Mouse (Mus musculus) midbrain, embryonic 10.5 days (tissue): ENCODE measurements around the gene Dnajc1. TPM values are rescaled to one million over a fixed set of nuclear protein-coding genes. Genes with fewer than 3 reads are reported as not detected.

ENCODE experiments used
- DNase-seq: peaks from one replicate; pipeline ENCODE4 v3.0.0-alpha.2; 2017; ENCODE audit warnings: low spot score
- H3K27ac ChIP-seq: fragments of 300-500 bp; sonication (generic); replicated peaks from 2 replicates; pipeline ENCODE4 v1.5.1; 2016; ENCODE audit warnings: mild to moderate bottlenecking
- H3K27me3 ChIP-seq: fragments of 300-500 bp; sonication (generic); 2 replicates; pipeline ENCODE4 v1.6.1; 2016; ENCODE audit warnings: low read depth, mild to moderate bottlenecking; ENCODE audit not compliant: poor library complexity, severe bottlenecking
- H3K36me3 ChIP-seq: fragments of 300-500 bp; sonication (generic); 2 replicates; pipeline ENCODE4 v1.6.1; 2016; ENCODE audit warnings: mild to moderate bottlenecking, moderate library complexity
- H3K4me1 ChIP-seq: fragments of 300-500 bp; sonication (generic); 2 replicates; pipeline ENCODE4 v1.6.1; 2016
- H3K4me3 ChIP-seq: fragments of 300-500 bp; sonication (generic); 2 replicates; pipeline ENCODE4 v1.5.1; 2016; ENCODE audit warnings: mild to moderate bottlenecking, moderate library complexity
- H3K9me3 ChIP-seq: fragments of 300-500 bp; sonication (generic); replicated peaks from 2 replicates; pipeline ENCODE4 v1.6.1; 2016; ENCODE audit warnings: mild to moderate bottlenecking
- WGBS: fragments of 180-500 bp; shearing (Covaris S2); methylation state at CpG from one replicate; pipeline ENCODE4 v1.1.7; 2016; 5-methylcytosine and 5-hydroxymethylcytosine counted together
- polyA plus RNA-seq: library from polyadenylated mRNA; unstranded; fragments of >200 nt; fragmentation: Nextera tagmentation; extraction: Ambion mirVana; gene quantifications from 2 replicates; pipeline ENCODE4 v1.2.1, GENCODE M21; 2016

Dnajc1 gene
- polyA plus RNA-seq, 1 experiment from 2014 or later: 25.8 TPM

DNA sequence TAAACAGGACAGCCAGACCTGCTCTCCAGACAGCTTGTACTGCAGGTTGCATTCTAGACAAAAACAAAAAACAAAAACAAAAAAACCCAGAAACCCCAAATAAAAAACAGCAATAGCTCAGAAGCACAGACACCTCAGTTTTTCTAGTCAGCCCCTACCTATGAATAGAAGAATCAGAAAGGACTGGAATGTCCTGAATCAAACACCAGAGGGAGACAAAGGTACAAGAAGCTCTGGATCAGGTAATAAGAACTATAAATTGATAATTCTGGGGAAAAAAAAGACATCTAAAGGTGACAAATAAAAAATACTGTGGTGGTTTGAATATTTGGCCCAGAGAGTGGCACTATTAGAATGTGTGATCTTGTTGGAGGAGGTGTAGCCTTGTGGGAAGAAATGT lies 37.3 kb downstream of the Dnajc1 start:
- no peaks in the 10 kb centered on the region for H3K36me3 ChIP-seq
- H3K27ac ChIP-seq: no peak overlapping the region
- H3K4me3 ChIP-seq: no peak overlapping the region
- peaks cover 15% of the 10 kb centered on the region; the same call in 1 of the 2 replicates for H3K9me3 ChIP-seq
- DNase-seq: no peak
- no peaks in the 10 kb centered on the region for H3K27me3 ChIP-seq
- H3K4me1 ChIP-seq: no peaks in the 10 kb centered on the region

- WGBS: 90% methylated on average over 2 of the region's 2 CpGs
- no peak for DNase-seq
- H3K4me3 ChIP-seq: no peak overlapping the region
- H3K4me1 ChIP-seq: no peaks in the 10 kb centered on the region
- H3K9me3 ChIP-seq: peaks cover 15% of the 10 kb centered on the region; the same call in 1 of the 2 replicates
- H3K36me3 ChIP-seq: no peaks in the 10 kb centered on the region
- no peak overlapping the region for H3K27ac ChIP-seq
- no peaks in the 10 kb centered on the region for H3K27me3 ChIP-seq
Measured at GRCm38 (mm10) chr2:18352620-18353019, 40.0 kb downstream of the Dnajc1 start.

DNA sequence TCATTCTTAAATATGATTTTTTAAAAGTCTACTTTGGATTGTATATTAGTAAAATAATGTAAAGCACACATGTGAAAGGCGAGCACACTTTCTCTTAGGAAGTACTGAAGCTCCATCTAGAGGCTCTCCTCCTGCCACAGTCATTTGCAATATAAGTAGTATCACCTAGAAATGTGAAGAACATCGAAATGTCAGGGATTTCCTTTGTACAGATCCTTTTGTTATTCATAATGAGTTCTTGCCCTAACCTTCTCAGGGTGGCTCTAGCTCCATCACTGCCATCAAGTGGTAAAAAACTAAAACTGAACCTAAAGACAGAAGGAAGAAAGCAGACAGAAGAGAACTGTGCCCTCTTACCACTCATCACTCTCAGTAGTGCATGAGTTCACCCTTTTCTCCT lies 49.2 kb downstream of the Dnajc1 start:
- H3K9me3 ChIP-seq: no peaks in the 10 kb centered on the region
- no peaks in the 10 kb centered on the region for H3K4me1 ChIP-seq
- DNase-seq: no peak
- no peak overlapping the region for H3K27ac ChIP-seq
- 60% methylated on average over 2 of the region's 2 CpGs for WGBS
- peaks cover 5% of the 10 kb centered on the region; the same call in 1 of the 2 replicates for H3K36me3 ChIP-seq
- no peak overlapping the region for H3K4me3 ChIP-seq
- no peaks in the 10 kb centered on the region for H3K27me3 ChIP-seq

DNA sequence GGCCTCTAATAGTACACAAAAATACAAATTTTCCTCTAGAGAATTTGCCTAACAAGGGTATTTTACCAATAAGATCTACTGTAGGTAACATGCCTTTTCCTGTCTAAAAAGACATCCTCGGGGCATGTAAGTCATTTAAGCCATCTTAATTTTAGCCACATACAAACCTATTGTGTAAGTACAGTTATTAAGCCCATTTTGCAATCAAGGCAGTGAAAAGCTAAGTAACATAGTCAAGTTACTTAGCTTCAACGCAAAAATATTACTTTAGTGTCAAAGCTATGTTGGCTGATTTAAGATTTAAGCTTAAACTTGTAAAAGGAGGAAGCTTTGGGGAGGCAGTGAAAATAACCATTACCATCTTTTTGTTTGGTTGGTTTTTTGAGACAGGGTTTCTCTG lies 74.0 kb downstream of the Dnajc1 start:
- WGBS: 89% methylated on average over 2 of the region's 2 CpGs
- no peak overlapping the region for H3K27ac ChIP-seq
- H3K4me1 ChIP-seq: peaks cover 9% of the 10 kb centered on the region
- H3K36me3 ChIP-seq: peaks cover 13% of the 10 kb centered on the region; the same call in 1 of the 2 replicates
- peaks cover 9% of the 10 kb centered on the region for H3K9me3 ChIP-seq
- no peak for DNase-seq
- no peak overlapping the region for H3K4me3 ChIP-seq
- no peaks in the 10 kb centered on the region for H3K27me3 ChIP-seq

DNA sequence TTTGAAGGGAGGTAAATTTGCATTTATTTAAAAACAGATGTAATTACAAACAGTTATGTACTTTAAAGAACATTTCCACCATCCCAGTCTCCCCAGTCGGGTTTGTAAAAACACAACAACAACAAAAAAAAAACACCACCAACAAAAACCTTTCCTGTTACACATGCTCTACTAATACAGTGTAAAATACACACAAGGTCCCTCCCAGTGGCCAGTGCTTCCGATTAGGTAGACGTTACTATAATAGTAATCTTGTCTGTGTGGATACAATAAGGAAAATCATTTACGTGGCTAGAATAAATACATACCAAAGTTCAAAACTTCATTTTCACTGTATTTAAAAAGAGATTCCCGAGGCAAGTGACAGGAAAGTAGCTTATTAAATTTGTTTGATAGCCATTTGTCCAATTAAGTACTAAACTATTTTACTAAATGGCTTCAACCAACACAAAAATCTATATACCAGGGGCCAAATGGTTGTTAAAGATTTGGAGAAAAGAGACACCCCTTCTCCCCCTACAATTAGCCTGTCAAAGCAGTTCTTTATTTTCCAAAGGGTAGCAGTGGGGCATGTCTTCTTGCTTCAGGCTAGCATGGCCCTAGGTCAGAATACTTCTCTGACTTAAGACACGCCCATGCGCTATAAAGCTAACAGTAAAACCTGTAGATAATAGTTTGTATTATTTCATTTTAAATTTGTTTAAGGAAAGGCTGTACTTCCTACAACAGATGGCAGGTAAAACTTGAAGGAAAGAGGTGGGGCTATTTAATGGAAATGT lies 74.9 kb downstream of the Dnajc1 start:
- peaks cover 15% of the 10 kb centered on the region for H3K4me1 ChIP-seq
- no peaks in the 10 kb centered on the region for H3K27me3 ChIP-seq
- WGBS: 80% methylated on average over 7 of the region's 7 CpGs
- peaks cover 12% of the 10 kb centered on the region; the same call in 1 of the 2 replicates for H3K36me3 ChIP-seq
- peaks cover 9% of the 10 kb centered on the region for H3K9me3 ChIP-seq
- DNase-seq: no peak
- no peak overlapping the region for H3K4me3 ChIP-seq
- no peak overlapping the region for H3K27ac ChIP-seq

- Histone ChIP-seq H3K27me3 (no peaks in the 10 kb centered on the region), H3K4me3 (no peak overlapping the region), H3K27ac (no peak overlapping the region), H3K36me3 (peaks cover 8% of the 10 kb centered on the region; the same call in 1 of the 2 replicates), H3K4me1 (peaks cover 15% of the 10 kb centered on the region), H3K9me3 (peaks cover 7% of the 10 kb centered on the region)
- WGBS: 63% methylated on average over 2 of the region's 2 CpGs
- no peak for DNase-seq
Measured at GRCm38 (mm10) chr2:18316909-18317308, 75.7 kb downstream of the Dnajc1 start.

DNA sequence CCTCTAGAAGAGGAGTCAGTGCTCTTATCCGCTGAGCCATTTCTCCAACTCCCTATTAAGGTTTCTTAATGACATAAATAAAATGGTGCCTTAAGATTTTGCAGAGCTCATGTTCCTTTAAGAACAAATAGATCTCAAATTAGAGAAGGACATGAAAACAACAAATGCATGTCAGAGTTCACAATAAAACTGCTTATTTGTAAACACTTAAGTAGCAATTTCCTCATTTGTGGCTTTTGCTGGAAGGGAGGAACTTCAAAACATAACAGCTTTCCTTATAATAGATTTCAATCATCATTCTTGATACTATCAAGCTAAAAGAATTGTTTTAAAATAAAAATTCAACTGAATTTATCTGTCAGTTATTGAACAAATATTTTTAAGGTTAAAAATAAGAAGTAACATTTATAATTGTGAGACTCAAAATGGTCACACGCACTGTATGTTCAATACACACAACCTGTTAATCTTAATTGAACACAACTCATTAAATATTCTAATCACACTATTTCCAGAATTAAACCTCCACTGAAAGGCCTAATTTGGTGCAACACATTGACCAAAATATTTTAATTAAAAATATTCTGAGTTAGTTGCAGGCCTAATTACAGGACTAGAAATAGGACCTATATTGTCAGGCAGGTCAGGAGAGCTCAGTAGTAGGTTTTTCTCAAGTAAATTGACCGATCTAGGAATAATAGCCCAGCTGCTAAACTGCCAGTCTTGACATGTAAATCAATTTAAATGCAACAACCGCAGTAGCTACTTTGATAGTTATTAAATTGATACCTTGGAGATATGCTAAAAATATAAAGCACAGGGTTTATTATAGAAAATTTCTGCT lies 82.1 kb downstream of the Dnajc1 start:
- Histone ChIP-seq H3K4me3 (no peak overlapping the region), H3K36me3 (no peaks in the 10 kb centered on the region), H3K4me1 (peaks cover 9% of the 10 kb centered on the region; the same call in 1 of the 2 replicates), H3K27me3 (no peaks in the 10 kb centered on the region), H3K27ac (no peak overlapping the region), H3K9me3 (no peaks in the 10 kb centered on the region)
- 89% methylated on average over 4 of the region's 4 CpGs for WGBS
- DNase-seq: no peak

DNA sequence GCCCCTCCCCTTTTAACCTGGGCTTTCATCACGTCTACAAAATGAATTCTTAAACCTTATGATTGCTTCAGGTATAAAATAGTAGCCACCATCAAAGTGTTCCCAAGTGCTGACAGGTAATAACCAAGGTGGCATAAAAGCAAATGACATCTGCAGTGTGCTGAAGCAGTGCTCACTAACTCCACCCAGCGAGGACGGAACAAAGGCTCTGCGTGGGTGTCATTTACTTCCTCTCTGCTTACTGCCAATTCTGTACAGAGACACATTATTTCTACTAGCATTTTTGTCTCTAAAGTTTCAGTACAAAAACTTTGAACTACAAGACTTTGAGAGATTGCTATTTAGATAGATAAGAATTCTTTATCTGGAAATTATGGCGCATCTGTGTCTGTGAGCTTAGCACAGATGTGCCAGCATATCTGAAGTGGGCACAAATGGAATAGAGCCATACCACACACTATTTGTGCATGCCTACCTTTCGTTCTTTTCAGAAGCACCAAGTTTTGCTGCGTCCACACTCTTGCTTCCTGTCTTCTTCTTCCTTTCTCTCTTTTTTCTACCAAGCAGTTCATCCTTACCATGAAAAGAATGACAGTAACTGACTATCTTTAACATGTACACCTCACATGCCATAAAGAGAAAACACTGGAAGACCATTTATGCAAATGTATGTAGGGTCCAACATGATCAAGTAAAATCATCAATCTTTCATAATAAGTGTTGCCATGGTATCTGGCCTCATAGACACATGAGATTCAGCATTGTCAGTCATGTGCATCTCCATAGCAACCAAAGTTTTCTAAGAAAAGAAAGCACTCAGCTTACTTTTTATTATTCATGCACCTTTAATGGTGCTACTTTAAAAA lies 85.0 kb downstream of the Dnajc1 start:
- DNase-seq: no peak
- Histone ChIP-seq H3K36me3 (no peaks in the 10 kb centered on the region), H3K27me3 (no peaks in the 10 kb centered on the region), H3K4me3 (no peak overlapping the region), H3K4me1 (no peaks in the 10 kb centered on the region), H3K9me3 (no peaks in the 10 kb centered on the region), H3K27ac (no peak overlapping the region)
- 88% methylated on average over 7 of the region's 7 CpGs for WGBS

GRCm38 (mm10) chr2:18300949-18301348 lies 91.7 kb downstream of the Dnajc1 start:
- Histone ChIP-seq H3K27me3 (no peaks in the 10 kb centered on the region), H3K9me3 (no peaks in the 10 kb centered on the region), H3K4me3 (no peak overlapping the region), H3K27ac (no peak overlapping the region), H3K4me1 (peaks cover 3% of the 10 kb centered on the region; the same call in 1 of the 2 replicates), H3K36me3 (peaks cover 15% of the 10 kb centered on the region)
- DNase-seq: no peak
- 77% methylated on average over 3 of the region's 3 CpGs for WGBS

DNA sequence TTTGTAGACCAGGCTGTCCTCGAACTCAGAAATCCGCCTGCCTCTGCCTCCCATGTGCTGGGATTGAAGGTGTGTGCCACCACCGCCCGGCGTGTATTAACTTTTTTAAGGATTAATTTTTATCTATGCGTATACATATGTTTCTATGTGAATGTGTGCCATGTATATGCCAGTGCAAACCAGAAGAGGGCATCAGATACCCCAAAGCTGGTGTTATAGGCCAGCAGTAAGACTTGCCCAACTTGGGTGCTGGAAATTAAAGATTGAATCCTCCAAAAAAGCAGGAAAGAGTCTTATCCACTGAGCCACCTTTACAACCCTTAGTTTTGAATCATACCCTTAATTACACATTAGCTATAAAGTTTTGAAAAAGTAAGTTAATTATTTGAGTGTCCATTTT lies 107.5 kb downstream of the Dnajc1 start:
- Histone ChIP-seq H3K9me3 (peaks cover 4% of the 10 kb centered on the region; the same call in 1 of the 2 replicates), H3K27me3 (no peaks in the 10 kb centered on the region), H3K27ac (no peak overlapping the region), H3K4me3 (no peak overlapping the region), H3K36me3 (peaks cover 14% of the 10 kb centered on the region), H3K4me1 (no peaks in the 10 kb centered on the region)
- 95% methylated on average over 6 of the region's 6 CpGs for WGBS
- no peak for DNase-seq

- H3K4me1 ChIP-seq: no peaks in the 10 kb centered on the region
- 85% methylated on average over 1 of the region's 1 CpGs for WGBS
- H3K4me3 ChIP-seq: no peak overlapping the region
- no peaks in the 10 kb centered on the region for H3K36me3 ChIP-seq
- no peaks in the 10 kb centered on the region for H3K9me3 ChIP-seq
- DNase-seq: no peak
- H3K27ac ChIP-seq: no peak overlapping the region
- H3K27me3 ChIP-seq: no peaks in the 10 kb centered on the region
Measured at GRCm38 (mm10) chr2:18265736-18266135, 126.9 kb downstream of the Dnajc1 start.

- no peak for DNase-seq
- Histone ChIP-seq H3K36me3 (no peaks in the 10 kb centered on the region), H3K9me3 (no peaks in the 10 kb centered on the region)
Measured at GRCm38 (mm10) chr2:18264579-18264978, 128.1 kb downstream of the Dnajc1 start.

More at GRCm38 (mm10) chr2:18264579-18264978, 128.1 kb downstream of the Dnajc1 start:
- Histone ChIP-seq H3K27me3 (no peaks in the 10 kb centered on the region), H3K4me1 (no peaks in the 10 kb centered on the region), H3K27ac (no peak overlapping the region), H3K4me3 (no peak overlapping the region)
- WGBS: 75% methylated on average over 3 of the region's 3 CpGs
